Mouse (Mus musculus): ENCODE data around the gene Trf. TPM values are rescaled to one million over a fixed set of nuclear protein-coding genes. Genes with fewer than 3 reads are reported as not detected.
A peak's percentile ranks its signal among the peaks of the same experiment; 100 is the strongest.

Gene Trf
- total and polyA plus RNA-seq, 3 experiments = not detected

DNA sequence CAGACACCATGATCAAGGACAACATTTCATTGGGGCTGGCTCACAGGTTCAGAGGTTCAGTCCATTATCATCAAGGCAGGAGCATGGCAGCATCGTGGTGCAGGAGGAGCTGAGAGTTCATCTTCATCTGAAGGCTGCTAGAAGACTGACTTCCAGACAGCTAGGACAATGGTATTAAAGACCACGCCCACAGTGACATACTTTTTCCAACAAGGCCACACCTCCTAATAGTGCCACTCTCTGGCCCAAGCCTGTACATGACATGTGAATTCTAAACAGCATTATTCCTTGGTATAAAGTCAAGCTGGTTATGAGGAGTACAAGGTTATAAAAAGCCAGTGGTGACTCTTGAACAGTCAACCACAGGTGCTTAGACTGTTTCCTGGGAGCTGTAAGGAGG is 75.7 kb downstream of the Trf start:
- no peak for TF ChIP-seq MAZ (IDR thresholded peaks at IDR 0.05; ENCODE audit: low read depth, low read length)
- TF ChIP-seq ELF1 (IDR thresholded peaks at IDR 0.05; ENCODE audit: low read depth, low read length) = no peak
- TF ChIP-seq GABPA (IDR thresholded peaks at IDR 0.05; ENCODE audit: insufficient replicate concordance, low read depth, low read length) = no peak
- TF ChIP-seq KAT2A (IDR thresholded peaks at IDR 0.05; ENCODE audit: insufficient replicate concordance, low read length) = no peak
- TF ChIP-seq ZNF384 (IDR thresholded peaks at IDR 0.05; ENCODE audit: low read depth, low read length) = no peak
- TF ChIP-seq RCOR1 (conservative IDR thresholded peaks at IDR 0.05; ENCODE audit: low read depth, low read length) = no peak
- TF ChIP-seq MEF2A (IDR thresholded peaks at IDR 0.05; ENCODE audit: borderline replicate concordance, low read depth, low read length) = no peak
- 0 out of 2 replicates have a peak, but pooled peaks have one; percentile 29 for TF ChIP-seq JUND (conservative IDR thresholded peaks at IDR 0.05; ENCODE audit: low read depth, low read length)
- peaks cover 2% of the 10 kb centered on the region for H3K9me3 ChIP-seq (replicated peaks; ENCODE audit: low read length)
- H3K9ac ChIP-seq (ENCODE audit: insufficient read depth, low read depth) = no peak overlapping the region
- dilution Hi-C loops (cut with MboI; ENCODE audit: extremely low pct_ligation_motif_present, extremely low pct_unique_long_range_greater_than_20kb, low sequenced_read_pairs) (no loop called here), in situ Hi-C loops (cut with MboI; ENCODE audit: low pct_ligation_motif_present, low pct_unique_long_range_greater_than_20kb, low sequenced_read_pairs) (no loop called here)
- H3K79me2 ChIP-seq (replicated peaks; ENCODE audit: control insufficient read depth, extremely low read depth, insufficient read depth, poor library complexity, severe bottlenecking) = no peaks in the 10 kb centered on the region
- no peaks in the 10 kb centered on the region for H3K27me3 ChIP-seq (replicated peaks)
- peaks cover 3 to 30% of the 10 kb centered on the region in 2 experiments; a peak in 3 of 4 replicates for H3K4me1 ChIP-seq (ENCODE audit: control insufficient read depth in 1 of 2, insufficient read depth in 2 of 2)
- no peaks in the 10 kb centered on the region for H3K36me3 ChIP-seq (replicated peaks in 1 of 2; ENCODE audit: control insufficient read depth in 1 of 2, insufficient read depth in 1 of 2, low read length in 1 of 2)
- peak; percentile 49 for DNase-seq (ENCODE audit: extremely low read depth)
- no peak overlapping the region for H3K4me3 ChIP-seq (replicated peaks in 1 of 3; ENCODE audit: low read depth in 2 of 3, low read length in 2 of 3, poor library complexity in 1 of 3)
- H3K27ac ChIP-seq (ENCODE audit: insufficient read depth, low read depth) = no peak overlapping the region
- H3K4me2 ChIP-seq (ENCODE audit: insufficient read depth, low read depth, poor library complexity, severe bottlenecking) = no peak overlapping the region

Other genes starting within 250 kb of the Trf start
- not detected in 2 replicates for gene Slco2a1, start 241.7 kb downstream of the Trf start, total RNA-seq (2012; rRNA removed)
- gene Slco2a1, start 241.7 kb downstream of the Trf start, total RNA-seq (2014; rRNA removed) = not detected in 2 replicates
- gene Slco2a1, start 241.7 kb downstream of the Trf start, polyA plus RNA-seq (2012; ENCODE audit: insufficient read length, low read depth) = 0.14 and 0.16 TPM in 2 replicates
- gene Rab6b, start 118.7 kb downstream of the Trf start, total RNA-seq (2012; rRNA removed) = 0.04 TPM in 1 of 2 replicates, not detected in the other
- gene Rab6b, start 118.7 kb downstream of the Trf start, total RNA-seq (2014; rRNA removed) = not detected in 2 replicates
- gene Rab6b, start 118.7 kb downstream of the Trf start, polyA plus RNA-seq (2012; ENCODE audit: insufficient read length, low read depth) = 0.11 and 0.19 TPM in 2 replicates
- 59.7 and 69.9 TPM in 2 replicates for gene Srprb, start 28.3 kb downstream of the Trf start, total RNA-seq (2012; rRNA removed)
- 37.8 and 39.5 TPM in 2 replicates for gene Srprb, start 28.3 kb downstream of the Trf start, total RNA-seq (2014; rRNA removed)
- gene Srprb, start 28.3 kb downstream of the Trf start, polyA plus RNA-seq (2012; ENCODE audit: insufficient read length, low read depth) = 56.2 and 67.2 TPM in 2 replicates
- gene Gm20425, start 137 bp downstream of the Trf start, total RNA-seq (2012; rRNA removed) = not detected in 2 replicates
- not detected in 2 replicates for gene Gm20425, start 137 bp downstream of the Trf start, total RNA-seq (2014; rRNA removed)
- not detected in 2 replicates for gene Gm20425, start 137 bp downstream of the Trf start, polyA plus RNA-seq (2012; ENCODE audit: insufficient read length, low read depth)
- 0.80 and 0.81 TPM in 2 replicates for gene 1300017J02Rik, start 74.6 kb upstream of the Trf start, total RNA-seq (2012; rRNA removed)
- gene 1300017J02Rik, start 74.6 kb upstream of the Trf start, total RNA-seq (2014; rRNA removed) = 0.57 TPM in 1 of 2 replicates, not detected in the other
- gene 1300017J02Rik, start 74.6 kb upstream of the Trf start, polyA plus RNA-seq (2012; ENCODE audit: insufficient read length, low read depth) = 0.46 and 0.59 TPM in 2 replicates
- gene Topbp1, start 74.8 kb upstream of the Trf start, total RNA-seq (2012; rRNA removed) = 95.0 and 104 TPM in 2 replicates
- 104 and 113 TPM in 2 replicates for gene Topbp1, start 74.8 kb upstream of the Trf start, total RNA-seq (2014; rRNA removed)
- 141 and 152 TPM in 2 replicates for gene Topbp1, start 74.8 kb upstream of the Trf start, polyA plus RNA-seq (2012; ENCODE audit: insufficient read length, low read depth)
- gene Cdv3, start 135.4 kb upstream of the Trf start, total RNA-seq (2012; rRNA removed) = 189 and 263 TPM in 2 replicates
- gene Cdv3, start 135.4 kb upstream of the Trf start, total RNA-seq (2014; rRNA removed) = 281 and 312 TPM in 2 replicates
- gene Cdv3, start 135.4 kb upstream of the Trf start, polyA plus RNA-seq (2012; ENCODE audit: insufficient read length, low read depth) = 341 and 343 TPM in 2 replicates
- gene Bfsp2, start 250.0 kb upstream of the Trf start, total RNA-seq (2012; rRNA removed) = 0.55 and 0.64 TPM in 2 replicates
- gene Bfsp2, start 250.0 kb upstream of the Trf start, total RNA-seq (2014; rRNA removed) = 3.4 and 4.1 TPM in 2 replicates
- gene Bfsp2, start 250.0 kb upstream of the Trf start, polyA plus RNA-seq (2012; ENCODE audit: insufficient read length, low read depth) = 4.8 and 5.7 TPM in 2 replicates

All from CH12.LX (cell line).